Mouse (Mus musculus): Measurements from ENCODE around the gene Thtpa. TPM values are rescaled to one million over a fixed set of nuclear protein-coding genes. Genes with fewer than 3 reads are reported as not detected.

Gene Thtpa
- polyA plus RNA-seq, 1 experiment from 2014 or later = 34.4 TPM

- H3K27ac ChIP-seq (ENCODE audit: low read depth, low read length) = no peak overlapping the region
- 77% methylated on average over 6 of the region's 6 CpGs for WGBS
- H3K9me3 ChIP-seq (ENCODE audit: control insufficient read depth, low read length) = no peaks in the 10 kb centered on the region
- H3K4me3 ChIP-seq (ENCODE audit: low read length) = no peak overlapping the region
- no peak overlapping the region for H3K9ac ChIP-seq (ENCODE audit: low read depth, low read length)
- no peaks in the 10 kb centered on the region for H3K36me3 ChIP-seq (ENCODE audit: control insufficient read depth, insufficient read depth, low read length)
- H3K27me3 ChIP-seq (replicated peaks; ENCODE audit: control insufficient read depth, insufficient read depth, low read length) = no peaks in the 10 kb centered on the region
- H3K4me2 ChIP-seq (ENCODE audit: low read length) = no peak overlapping the region
- H3K4me1 ChIP-seq (ENCODE audit: control insufficient read depth, insufficient read depth, low read depth, low read length) = peaks cover 35% of the 10 kb centered on the region
- ATAC-seq = no peak
Observed at GRCm38 (mm10) chr14:55086009-55086514, 8.5 kb upstream of the Thtpa start.

- ATAC-seq = no peak
- Histone ChIP-seq H3K27me3 (replicated peaks; ENCODE audit: control insufficient read depth, insufficient read depth, low read length) (no peaks in the 10 kb centered on the region), H3K9ac (ENCODE audit: low read depth, low read length) (peak overlapping the region; percentile 91), H3K4me3 (ENCODE audit: low read length) (peak overlapping the region; percentile 72), H3K4me2 (ENCODE audit: low read length) (peak overlapping the region; percentile 72), H3K36me3 (ENCODE audit: control insufficient read depth, insufficient read depth, low read length) (no peaks in the 10 kb centered on the region), H3K4me1 (ENCODE audit: control insufficient read depth, insufficient read depth, low read depth, low read length) (peaks cover 35% of the 10 kb centered on the region), H3K9me3 (ENCODE audit: control insufficient read depth, low read length) (no peaks in the 10 kb centered on the region), H3K27ac (ENCODE audit: low read depth, low read length) (no peak overlapping the region)
- 46% methylated on average over 13 of the region's 13 CpGs for WGBS
Observed at GRCm38 (mm10) chr14:55089199-55089947, 5.2 kb upstream of the Thtpa start.

GRCm38 (mm10) chr14:55091209-55091865, 3.2 kb upstream of the Thtpa start:
- peak overlapping the region; percentile 72 for H3K4me3 ChIP-seq (ENCODE audit: low read length)
- peaks cover 43% of the 10 kb centered on the region for H3K4me1 ChIP-seq (ENCODE audit: control insufficient read depth, insufficient read depth, low read depth, low read length)
- ATAC-seq = peak; percentile 15
- H3K9me3 ChIP-seq (ENCODE audit: control insufficient read depth, low read length) = no peaks in the 10 kb centered on the region
- peak overlapping the region; percentile 95 for H3K27ac ChIP-seq (ENCODE audit: low read depth, low read length)
- H3K9ac ChIP-seq (ENCODE audit: low read depth, low read length) = peak overlapping the region; percentile 91
- H3K36me3 ChIP-seq (ENCODE audit: control insufficient read depth, insufficient read depth, low read length) = no peaks in the 10 kb centered on the region
- peak overlapping the region; percentile 72 for H3K4me2 ChIP-seq (ENCODE audit: low read length)
- 3% methylated on average over 34 of the region's 34 CpGs for WGBS
- no peaks in the 10 kb centered on the region for H3K27me3 ChIP-seq (replicated peaks; ENCODE audit: control insufficient read depth, insufficient read depth, low read length)

GRCm38 (mm10) chr14:55092011-55092577, 2.5 kb upstream of the Thtpa start, which contains the start of gene Zfhx2:
Gene Zfhx2 (minus strand): TSS chr14:55092324.
- Histone ChIP-seq H3K27me3 (replicated peaks; ENCODE audit: control insufficient read depth, insufficient read depth, low read length) (no peaks in the 10 kb centered on the region), H3K36me3 (ENCODE audit: control insufficient read depth, insufficient read depth, low read length) (no peaks in the 10 kb centered on the region), H3K4me3 (ENCODE audit: low read length) (peak within 1 kb of the TSS; percentile 72), H3K27ac (ENCODE audit: low read depth, low read length) (peak within 1 kb of the TSS; percentile 95), H3K9me3 (ENCODE audit: control insufficient read depth, low read length) (no peaks in the 10 kb centered on the region), H3K9ac (ENCODE audit: low read depth, low read length) (peak within 1 kb of the TSS; percentile 91), H3K4me1 (ENCODE audit: control insufficient read depth, insufficient read depth, low read depth, low read length) (peaks cover 51% of the 10 kb centered on the region), H3K4me2 (ENCODE audit: low read length) (peak within 1 kb of the TSS; percentile 72)
- peak; percentile 93 for ATAC-seq
- WGBS = under 1% methylated on average over 34 of the region's 34 CpGs

- Histone ChIP-seq H3K27ac (ENCODE audit: low read depth, low read length) (no peak overlapping the region), H3K4me2 (ENCODE audit: low read length) (no peak overlapping the region; the same call in 1 of the 2 replicates), H3K4me3 (ENCODE audit: low read length) (no peak overlapping the region), H3K27me3 (replicated peaks; ENCODE audit: control insufficient read depth, insufficient read depth, low read length) (no peaks in the 10 kb centered on the region), H3K36me3 (ENCODE audit: control insufficient read depth, insufficient read depth, low read length) (no peaks in the 10 kb centered on the region), H3K4me1 (ENCODE audit: control insufficient read depth, insufficient read depth, low read depth, low read length) (peaks cover 44% of the 10 kb centered on the region), H3K9ac (ENCODE audit: low read depth, low read length) (no peak overlapping the region), H3K9me3 (ENCODE audit: control insufficient read depth, low read length) (no peaks in the 10 kb centered on the region)
- ATAC-seq = no peak
- WGBS = 41% methylated on average over 6 of the region's 6 CpGs
Observed at GRCm38 (mm10) chr14:55093927-55094326, 657 bp upstream of the Thtpa start.

GRCm38 (mm10) chr14:55095263-55095662, 679 bp downstream of the Thtpa start:
- no peaks in the 10 kb centered on the region for H3K27me3 ChIP-seq (replicated peaks; ENCODE audit: control insufficient read depth, insufficient read depth, low read length)
- peak overlapping the region; percentile 65 for H3K4me2 ChIP-seq (ENCODE audit: low read length)
- peak overlapping the region; percentile 44 for H3K4me3 ChIP-seq (ENCODE audit: low read length)
- ATAC-seq = 0 out of 2 replicates have a peak, but pooled peaks have one; percentile 0
- WGBS = 62% methylated on average over 9 of the region's 9 CpGs
- peaks cover 31% of the 10 kb centered on the region for H3K4me1 ChIP-seq (ENCODE audit: control insufficient read depth, insufficient read depth, low read depth, low read length)
- peak overlapping the region; percentile 64 for H3K9ac ChIP-seq (ENCODE audit: low read depth, low read length)
- peak overlapping the region; percentile 79 for H3K27ac ChIP-seq (ENCODE audit: low read depth, low read length)
- no peaks in the 10 kb centered on the region for H3K36me3 ChIP-seq (ENCODE audit: control insufficient read depth, insufficient read depth, low read length)
- no peaks in the 10 kb centered on the region for H3K9me3 ChIP-seq (ENCODE audit: control insufficient read depth, low read length)

GRCm38 (mm10) chr14:55095671-55096070, 1.1 kb downstream of the Thtpa start:
- Histone ChIP-seq H3K27ac (ENCODE audit: low read depth, low read length) (no peak overlapping the region), H3K4me1 (ENCODE audit: control insufficient read depth, insufficient read depth, low read depth, low read length) (peaks cover 26% of the 10 kb centered on the region), H3K27me3 (replicated peaks; ENCODE audit: control insufficient read depth, insufficient read depth, low read length) (no peaks in the 10 kb centered on the region), H3K4me3 (ENCODE audit: low read length) (peak overlapping the region; percentile 44; the same call in 1 of the 2 replicates), H3K9me3 (ENCODE audit: control insufficient read depth, low read length) (no peaks in the 10 kb centered on the region), H3K4me2 (ENCODE audit: low read length) (peak overlapping the region; percentile 65), H3K36me3 (ENCODE audit: control insufficient read depth, insufficient read depth, low read length) (no peaks in the 10 kb centered on the region), H3K9ac (ENCODE audit: low read depth, low read length) (peak overlapping the region; percentile 64)
- 68% methylated on average over 12 of the region's 12 CpGs for WGBS
- ATAC-seq = no peak

- WGBS = 46% methylated on average over 9 of the region's 9 CpGs
- Histone ChIP-seq H3K36me3 (ENCODE audit: control insufficient read depth, insufficient read depth, low read length) (no peaks in the 10 kb centered on the region), H3K4me1 (ENCODE audit: control insufficient read depth, insufficient read depth, low read depth, low read length) (peaks cover 23% of the 10 kb centered on the region), H3K4me3 (ENCODE audit: low read length) (no peak overlapping the region), H3K27ac (ENCODE audit: low read depth, low read length) (0 out of 2 replicates have a peak overlapping the region, but pooled peaks have one; percentile 27), H3K27me3 (replicated peaks; ENCODE audit: control insufficient read depth, insufficient read depth, low read length) (no peaks in the 10 kb centered on the region), H3K9me3 (ENCODE audit: control insufficient read depth, low read length) (no peaks in the 10 kb centered on the region), H3K9ac (ENCODE audit: low read depth, low read length) (peak overlapping the region; percentile 50), H3K4me2 (ENCODE audit: low read length) (peak overlapping the region; percentile 26; the same call in 1 of the 2 replicates)
- no peak for ATAC-seq
Observed at GRCm38 (mm10) chr14:55096573-55097087, 2.0 kb downstream of the Thtpa start.
